Mouse (Mus musculus) left cerebral cortex, postnatal 25 days (tissue): Measurements from ENCODE around the gene Wnk1. TPM values are rescaled to one million over a fixed set of nuclear protein-coding genes. Genes with fewer than 3 reads are reported as not detected.

Source experiments
- DNase-seq, 2 experiments: peaks; one replicate each; pipeline ENCODE4 v3.0.0; 2022; ENCODE audit warnings: low spot score in 2 of 2, mixed read lengths in 1 of 2
- intact Hi-C: fragments of 180-260 bp; cut with DNase I; formaldehyde crosslinking; loops from one replicate; pipeline ENCODE4 v1.15.1; 2025
- microRNA-seq, 2 experiments: library from miRNA; unstranded; fragments of <30 nt; microRNA quantifications; one replicate each; pipeline ENCODE4 v1.2.0; 2022
- total RNA-seq, 2 experiments: library from RNA; stranded (reverse); gene quantifications; 2 replicates each; pipeline ENCODE4 v1.2.3; 2021

Wnk1 gene
- total RNA-seq, 2 experiments from 2014 or later, result 158 to 176 TPM

DNA sequence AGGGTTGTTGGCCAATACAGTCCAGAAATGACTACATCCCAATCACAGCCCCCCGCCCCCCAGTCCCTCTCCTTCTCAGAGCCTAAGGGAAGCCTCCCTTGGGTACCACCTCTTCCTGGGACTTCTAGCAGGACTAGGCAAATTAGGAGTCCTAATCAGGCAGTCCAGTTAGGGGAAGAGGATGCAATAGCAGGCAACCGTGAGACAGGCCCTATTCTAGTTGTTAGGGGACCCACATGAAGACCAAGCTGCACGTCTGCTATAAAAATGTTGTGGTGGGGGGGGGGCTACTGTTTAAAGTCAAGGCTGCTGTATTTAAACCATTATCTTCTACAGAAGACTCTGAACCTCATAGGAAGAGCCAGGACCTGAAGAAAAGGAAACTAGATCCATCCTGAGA is 116.3 kb downstream of the Wnk1 start:
- intact Hi-C loops, result loop anchor here (5.0 kb wide), 1 partner anchor 435 kb away; no protein-coding TSS in a partner anchor
- no peak for DNase-seq

DNA sequence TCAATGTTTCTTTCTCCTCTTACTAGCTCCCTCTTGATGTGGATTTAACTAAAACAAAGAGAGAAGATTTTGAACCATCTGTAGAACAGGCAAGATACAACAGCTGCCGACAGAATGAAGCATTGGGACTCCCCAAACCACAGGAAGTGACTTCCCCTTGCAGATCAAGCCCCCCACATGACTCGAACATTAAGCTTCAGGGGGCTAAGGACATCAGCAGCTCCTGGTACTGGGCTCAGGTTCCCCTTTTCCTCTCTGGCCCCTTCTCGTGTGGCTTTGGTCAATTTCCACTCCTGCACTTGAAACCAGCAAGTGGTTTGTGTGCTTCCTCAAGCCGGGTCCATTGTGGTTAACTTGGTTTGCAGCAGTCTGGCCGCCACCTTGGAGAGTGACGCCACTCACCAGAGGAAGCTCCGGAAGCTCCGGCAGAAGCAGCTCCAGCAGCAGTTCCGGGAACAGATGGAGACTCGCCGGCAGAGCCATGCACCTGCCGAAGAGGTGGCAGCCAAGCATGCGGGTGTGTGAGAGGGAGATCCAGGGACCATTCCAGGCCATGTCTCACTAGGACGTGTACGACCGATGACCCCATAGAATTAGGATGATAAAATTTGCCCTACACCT is 119.8 kb downstream of the Wnk1 start:
- intact Hi-C loops, result no loop called here
- peak; percentile 21 to 43 for DNase-seq

DNA sequence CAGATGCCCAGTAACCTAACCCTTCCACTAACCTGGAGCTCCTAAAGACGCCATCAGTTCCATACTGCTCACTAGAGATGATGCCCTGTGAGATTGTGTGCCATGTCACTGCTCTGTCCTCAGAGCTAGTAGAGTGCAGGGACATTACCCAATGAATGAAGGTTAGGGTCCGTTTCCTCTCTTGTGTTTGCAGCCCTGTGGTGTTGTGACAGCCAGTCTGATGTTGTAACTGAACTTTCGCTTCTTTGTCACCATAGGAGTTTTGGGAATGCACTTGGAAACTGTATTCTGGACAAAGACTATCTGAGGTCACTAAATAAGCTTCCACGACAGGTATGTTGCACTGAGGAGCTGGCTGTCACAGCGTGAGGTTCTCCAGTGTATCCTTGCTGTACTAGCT is 122.8 kb downstream of the Wnk1 start:
- intact Hi-C loops, result no loop called here
- no peak for DNase-seq

DNA sequence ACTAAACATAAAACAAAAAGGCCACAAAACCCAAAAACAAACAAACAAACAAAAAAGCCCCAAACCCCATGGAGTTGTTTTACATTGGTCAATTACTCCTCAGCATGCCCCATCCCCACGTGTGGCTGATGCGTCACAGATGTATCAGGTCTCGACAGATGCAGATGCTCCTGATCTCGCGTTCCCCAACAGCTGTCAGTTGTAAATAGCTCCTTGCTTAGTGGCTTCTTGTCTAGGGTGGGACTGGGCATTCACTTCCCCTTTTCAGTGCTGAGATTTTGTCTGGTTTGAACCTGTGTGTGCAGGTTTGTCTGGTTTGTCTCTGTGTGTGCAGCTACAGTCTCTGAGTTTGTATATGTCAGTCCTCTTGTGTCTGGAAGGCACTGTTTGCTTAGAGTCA is 126.4 kb downstream of the Wnk1 start:
- intact Hi-C loops, result no loop called here
- no peak for DNase-seq

DNA sequence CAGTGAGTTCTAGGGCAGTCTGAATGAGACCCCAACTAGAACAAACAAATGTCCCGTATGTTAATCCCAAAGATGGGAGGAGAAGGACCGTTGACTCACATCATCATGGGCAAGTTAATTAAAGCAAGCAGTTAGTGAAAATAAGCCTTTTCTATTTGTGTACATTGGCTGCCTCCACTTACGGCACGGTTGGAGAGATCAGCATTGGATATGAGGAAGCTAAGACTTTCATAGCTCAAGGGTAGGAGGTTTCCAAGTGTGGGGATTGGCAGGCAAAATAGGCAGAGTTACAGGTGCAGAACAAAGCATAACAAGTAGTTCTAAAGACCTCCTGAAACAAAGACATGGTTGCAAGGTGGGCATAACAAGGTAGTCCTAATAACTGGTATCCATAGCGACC is 133.0 kb downstream of the Wnk1 start:
- peak in 1 of 2 experiments; percentile 53 for DNase-seq
- intact Hi-C loops, result no loop called here

DNA sequence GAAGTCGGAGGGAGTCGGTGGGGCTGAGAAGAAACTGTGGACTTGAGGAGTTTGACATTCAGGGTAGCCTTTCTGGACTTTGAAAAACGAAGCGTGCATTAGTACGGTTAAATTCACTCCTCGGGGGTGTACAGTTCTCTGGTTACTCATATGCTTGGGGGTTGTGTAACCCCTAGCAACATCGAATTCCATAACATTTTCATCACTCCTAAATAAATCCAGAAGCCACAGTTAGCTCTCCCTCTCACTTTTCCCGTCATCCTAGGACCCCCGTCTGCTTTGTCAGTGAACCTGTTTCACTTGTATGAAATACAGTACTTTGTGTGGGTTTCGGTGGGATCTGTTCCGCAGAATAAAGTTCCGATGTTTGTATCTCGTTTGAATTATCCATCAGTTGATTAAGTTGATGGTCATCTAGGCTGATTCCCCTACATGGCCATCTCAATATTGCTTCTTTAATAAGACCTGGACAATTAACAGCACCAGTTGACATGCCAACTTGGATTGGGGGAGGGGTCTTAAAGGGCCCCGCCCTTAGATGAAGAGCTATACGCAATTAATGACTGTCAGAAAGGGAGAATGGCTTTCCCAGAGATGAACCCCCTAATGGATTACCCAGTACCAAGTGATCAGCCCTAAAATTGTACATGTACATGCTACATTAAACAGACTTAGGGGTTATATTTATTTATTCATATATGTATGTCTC is 135.2 kb downstream of the Wnk1 start:
- intact Hi-C loops, result no loop called here
- DNase-seq, result no peak

DNA sequence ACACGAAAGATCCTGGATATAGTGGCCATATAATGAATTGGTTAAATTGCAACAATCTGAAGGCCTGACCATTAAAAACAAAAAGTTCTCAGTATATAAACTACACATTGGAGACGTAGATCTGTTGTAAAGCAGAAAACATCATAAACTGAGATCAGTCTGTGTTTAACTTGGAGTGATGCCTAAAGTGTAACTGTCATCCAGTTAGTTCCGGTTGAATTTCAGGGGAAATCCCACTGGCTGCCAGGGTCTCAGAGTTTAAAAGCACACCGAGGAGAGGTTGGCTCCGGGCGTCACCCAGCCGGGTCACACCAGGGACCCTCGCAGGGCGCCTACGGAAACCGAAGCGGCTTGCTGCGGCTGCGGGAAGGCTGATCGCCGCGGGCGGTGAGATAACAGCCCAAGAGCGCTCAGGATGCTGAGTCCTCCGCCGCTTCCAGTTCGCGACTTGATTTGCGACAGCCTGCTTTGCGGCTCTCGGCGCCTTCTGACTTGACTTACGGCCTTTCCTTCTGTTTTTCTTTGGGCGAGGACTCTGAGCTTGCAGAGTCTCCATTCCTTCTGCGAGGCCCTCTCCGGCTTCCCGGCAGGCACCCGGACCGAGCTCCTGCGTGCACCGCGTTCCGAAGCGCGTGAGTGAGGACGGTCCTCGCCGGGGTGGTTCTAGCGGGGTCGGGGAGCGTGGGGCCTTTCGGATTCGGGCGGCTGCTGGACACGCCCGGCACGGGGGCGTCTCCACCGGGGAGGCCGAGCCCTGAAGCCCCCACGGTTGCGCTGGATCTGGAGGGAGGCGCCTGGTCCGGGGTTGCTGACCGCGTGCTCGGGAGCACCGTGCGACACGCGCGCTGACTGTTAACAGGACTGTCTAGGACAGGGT is 136.0 kb downstream of the Wnk1 start, which contains the start of gene Rad52:
Rad52 (plus strand) TSS at position 495 of the 877 bp plus-strand sequence.
- peak; percentile 91 to 94 for DNase-seq
- intact Hi-C loops, result loop anchor here (1.0 kb wide), 3 partner anchors 54 to 109 kb away; partner anchors contain the start of gene Erc1

DNA sequence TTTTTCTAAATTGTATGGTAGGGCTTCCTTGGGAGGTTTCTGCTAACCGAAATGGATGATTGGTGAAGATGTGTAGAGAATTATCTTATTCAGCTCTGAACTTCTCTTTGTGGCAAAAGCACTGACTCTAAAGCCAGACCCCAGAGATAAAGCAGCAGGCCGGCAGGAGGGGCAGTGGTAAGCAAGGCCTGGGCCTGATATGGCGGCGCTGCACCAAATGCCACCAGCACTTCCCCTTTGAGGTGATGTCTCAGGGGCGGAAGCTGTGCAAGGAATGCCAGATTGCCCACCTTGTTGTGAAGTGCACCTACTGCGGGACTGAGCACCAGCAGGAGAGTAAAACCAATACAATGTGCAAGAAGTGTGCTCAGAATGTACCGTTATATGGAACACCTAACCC is 145.8 kb downstream of the Wnk1 start:
- DNase-seq, result no peak

DNA sequence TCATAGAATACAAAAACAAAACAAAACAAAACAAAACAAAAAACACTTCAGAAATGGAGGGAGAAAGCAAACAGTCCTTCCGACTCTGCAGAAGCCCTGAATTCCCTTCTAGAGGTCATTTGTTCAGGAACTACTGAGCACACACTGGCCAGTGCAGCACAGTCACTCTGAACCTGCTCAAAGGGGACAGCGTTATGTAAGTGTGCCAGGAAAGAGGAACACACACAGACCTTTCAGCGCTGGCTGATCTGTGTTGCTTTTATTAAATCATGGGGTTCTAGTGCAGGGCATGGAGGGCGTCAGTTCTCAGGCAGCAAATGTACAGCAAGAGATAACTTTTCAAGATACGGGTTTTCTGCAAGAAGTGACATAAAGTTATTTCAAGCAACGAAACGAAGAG is 155.3 kb downstream of the Wnk1 start:
- intact Hi-C loops, result no loop called here
- no peak for DNase-seq

More for the DNA sequence above, 145.8 kb downstream of the Wnk1 start:
- intact Hi-C loops, result no loop called here

Small RNA genes within 50 kb of the gene (microRNA-seq; reads per million reads assigned to microRNA genes)
- 0 reads per million in 2 experiments for gene Mir706

Other genes with a start within 250 kb of the Wnk1 start
- gene Erc1, start 190.5 kb downstream of the Wnk1 start, total RNA-seq, result 10 to 100 TPM; 54.4 to 55.6 TPM
- 10 to 100 TPM; 37.7 to 38.1 TPM for gene Rad52, start 136.0 kb downstream of the Wnk1 start, total RNA-seq
- 1 to 10 TPM; 1.2 to 1.8 TPM for gene Ninj2, start 54.7 kb upstream of the Wnk1 start, total RNA-seq